Mouse (Mus musculus) liver, embryonic 14.5 days (tissue): ENCODE results near the gene Tsga13. TPM values are rescaled to one million over a fixed set of nuclear protein-coding genes. Genes with fewer than 3 reads are reported as not detected.
A peak's percentile ranks its signal among the peaks of the same experiment; 100 is the strongest.

Experiments
- ATAC-seq: fragments of 200-750 bp; cut with Nextera tagmentation; 2 replicates; pipeline ENCODE4 v1.8.0; 2017; ENCODE audit warnings: moderate number of reproducible peaks, mild to moderate bottlenecking, moderate library complexity; ENCODE audit not compliant: insufficient read depth
- DNase-seq, 3 experiments: peaks; one replicate each; pipeline ENCODE4 v3.0.0-alpha.2; 2012 to 2013; ENCODE audit warnings: low read depth in 3 of 3, low spot score in 3 of 3
- H3K27ac ChIP-seq: fragments of 300-500 bp; sonication (generic); 2 replicates; pipeline ENCODE4 v1.5.1; 2014; ENCODE audit warnings: moderate library complexity, mild to moderate bottlenecking, control low read depth, inconsistent platforms
- H3K27me3 ChIP-seq: fragments of 300-500 bp; sonication (generic); 2 replicates; pipeline ENCODE4 v1.6.1; 2014; ENCODE audit warnings: mild to moderate bottlenecking, low read length, moderate library complexity; ENCODE audit not compliant: control insufficient read depth, insufficient read depth
- H3K36me3 ChIP-seq: fragments of 300-500 bp; sonication (generic); replicated peaks from 2 replicates; pipeline ENCODE4 v1.6.1; 2014; ENCODE audit warnings: low read depth; ENCODE audit not compliant: control insufficient read depth, insufficient read depth
- H3K4me1 ChIP-seq, 2 experiments: fragments of 200-500 bp in 1 of 2; fragments of 300-500 bp in 1 of 2; sonication (generic) in 1 of 2; replicated peaks; 2 replicates each; pipeline ENCODE4 v1.6.1; 2012 to 2014; ENCODE audit warnings: antibody characterized with exemption in 1 of 2, inconsistent platforms in 1 of 2, low read length in 1 of 2; ENCODE audit not compliant: control insufficient read depth in 2 of 2, insufficient read depth in 2 of 2
- H3K4me2 ChIP-seq: fragments of 300-500 bp; sonication (generic); 2 replicates; pipeline ENCODE4 v1.6.1; 2014; ENCODE audit warnings: low read depth, mild to moderate bottlenecking, control low read depth, moderate library complexity
- H3K4me3 ChIP-seq, 2 experiments: fragments of 200-500 bp in 1 of 2; fragments of 300-500 bp in 1 of 2; sonication (generic) in 1 of 2; 2 replicates each; pipeline ENCODE4 v1.5.1; 2012 to 2014; ENCODE audit warnings: low read depth in 2 of 2, low read length in 2 of 2, mild to moderate bottlenecking in 2 of 2, control low read depth in 1 of 2, inconsistent platforms in 1 of 2, moderate library complexity in 1 of 2; ENCODE audit not compliant: insufficient read depth in 1 of 2
- H3K9ac ChIP-seq: fragments of 300-500 bp; sonication (generic); replicated peaks from 2 replicates; pipeline ENCODE4 v1.6.1; 2014; ENCODE audit warnings: mild to moderate bottlenecking, control low read depth, moderate library complexity
- H3K9me3 ChIP-seq: fragments of 300-500 bp; sonication (generic); 2 replicates; pipeline ENCODE4 v1.6.1; 2016; ENCODE audit warnings: low read length, mixed read lengths; ENCODE audit not compliant: control insufficient read depth
- CTCF ChIP-seq: IDR thresholded peaks from 2 replicates; pipeline ENCODE4 v1.5.1; 2016; ENCODE audit warnings: antibody characterized with exemption, low read depth, control low read depth
- EP300 ChIP-seq: IDR thresholded peaks from 2 replicates; pipeline ENCODE4 v1.6.1; 2016; ENCODE audit warnings: antibody characterized with exemption, low read depth
- WGBS: fragments of 180-500 bp; shearing (Covaris S2); extraction: QIAGEN DNeasy Blood & Tissue Kit; methylation state at CpG from one replicate; pipeline ENCODE4 v1.1.7; 2014; ENCODE audit not compliant: insufficient replicate concordance; 5-methylcytosine and 5-hydroxymethylcytosine counted together
- polyA plus RNA-seq, 2 experiments: library from polyadenylated mRNA; depleted of rRNA in 1 of 2; stranded (reverse) in 1 of 2; unstranded in 1 of 2; fragments of >200 nt; fragmentation: Nextera tagmentation in 1 of 2; extraction: Ambion mirVana in 1 of 2; gene quantifications; 2 replicates each; pipeline versions ENCODE4 v1.2.1 to v1.2.3; 2012 to 2014

Gene Tsga13
- polyA plus RNA-seq, 2 experiments = 0.08 TPM; not detected in 1

GRCm38 (mm10) chr6:30855956-30856355, 59.4 kb downstream of the Tsga13 start:
- Histone ChIP-seq H3K9me3 (no peaks in the 10 kb centered on the region), H3K4me3 (no peak overlapping the region), H3K4me1 (no peaks in the 10 kb centered on the region), H3K9ac (no peak overlapping the region), H3K4me2 (no peak overlapping the region), H3K27ac (no peak overlapping the region), H3K36me3 (no peaks in the 10 kb centered on the region), H3K27me3 (no peaks in the 10 kb centered on the region)
- TF ChIP-seq CTCF (no peak), EP300 (no peak)
- ATAC-seq = no peak
- peak in 1 of 3 experiments; percentile 0 for DNase-seq
- WGBS = 82% methylated on average over 7 of the region's 7 CpGs

GRCm38 (mm10) chr6:30855205-30855604, 60.2 kb downstream of the Tsga13 start:
- no peaks in the 10 kb centered on the region for H3K36me3 ChIP-seq
- H3K9ac ChIP-seq = no peak overlapping the region
- TF ChIP-seq CTCF (no peak), EP300 (no peak)
- H3K4me1 ChIP-seq = no peaks in the 10 kb centered on the region
- no peak overlapping the region for H3K4me3 ChIP-seq
- no peak overlapping the region for H3K4me2 ChIP-seq
- 78% methylated on average over 2 of the region's 2 CpGs for WGBS
- no peak for DNase-seq
- no peak overlapping the region for H3K27ac ChIP-seq
- H3K9me3 ChIP-seq = no peaks in the 10 kb centered on the region
- ATAC-seq = no peak
- H3K27me3 ChIP-seq = no peaks in the 10 kb centered on the region

GRCm38 (mm10) chr6:30849818-30850217, 65.6 kb downstream of the Tsga13 start:
- 72% methylated on average over 2 of the region's 2 CpGs for WGBS
- ATAC-seq (no peak), DNase-seq (no peak)
- no peak for TF ChIP-seq CTCF
- TF ChIP-seq EP300 = no peak
- Histone ChIP-seq H3K36me3 (no peaks in the 10 kb centered on the region), H3K4me1 (no peaks in the 10 kb centered on the region), H3K4me3 (no peak overlapping the region), H3K9me3 (no peaks in the 10 kb centered on the region), H3K4me2 (no peak overlapping the region), H3K27ac (no peak overlapping the region), H3K9ac (no peak overlapping the region), H3K27me3 (no peaks in the 10 kb centered on the region)

Other genes with a start within 250 kb of the Tsga13 start
- gene Cep41, start 221.8 kb downstream of the Tsga13 start, polyA plus RNA-seq (2012; rRNA removed) = 2.4 and 3.6 TPM in 2 replicates
- gene Cep41, start 221.8 kb downstream of the Tsga13 start, polyA plus RNA-seq (2014; fragmentation: Nextera tagmentation; extraction: Ambion mirVana) = 4.0 and 4.7 TPM in 2 replicates
- 116 and 117 TPM in 2 replicates for gene Mest, start 192.0 kb downstream of the Tsga13 start, polyA plus RNA-seq (2012; rRNA removed)
- 169 and 174 TPM in 2 replicates for gene Mest, start 192.0 kb downstream of the Tsga13 start, polyA plus RNA-seq (2014; fragmentation: Nextera tagmentation; extraction: Ambion mirVana)
- 5.2 and 7.8 TPM in 2 replicates for gene Copg2, start 18.8 kb downstream of the Tsga13 start, polyA plus RNA-seq (2012; rRNA removed)
- gene Copg2, start 18.8 kb downstream of the Tsga13 start, polyA plus RNA-seq (2014; fragmentation: Nextera tagmentation; extraction: Ambion mirVana) = 6.8 and 9.1 TPM in 2 replicates
- gene Klf14, start 43.5 kb upstream of the Tsga13 start, polyA plus RNA-seq (2012; rRNA removed) = 0.11 and 0.17 TPM in 2 replicates
- 0.32 TPM in 2 replicates for gene Klf14, start 43.5 kb upstream of the Tsga13 start, polyA plus RNA-seq (2014; fragmentation: Nextera tagmentation; extraction: Ambion mirVana)